Mouse (Mus musculus) erythroblast, embryonic 14.5 days (primary cell): Measurements from ENCODE around the gene Macf1. TPM values are rescaled to one million over a fixed set of nuclear protein-coding genes. Genes with fewer than 3 reads are reported as not detected.

ENCODE experiments used
- H3K27me3 ChIP-seq: 2 replicates; pipeline ENCODE4 v1.6.1; 2012; ENCODE audit warnings: inconsistent platforms; ENCODE audit not compliant: control insufficient read depth
- H3K36me3 ChIP-seq: 2 replicates; pipeline ENCODE4 v1.6.1; 2012; ENCODE audit warnings: mild to moderate bottlenecking, inconsistent platforms; ENCODE audit not compliant: control insufficient read depth
- H3K4me1 ChIP-seq: 2 replicates; pipeline ENCODE4 v1.6.1; 2012; ENCODE audit warnings: inconsistent platforms; ENCODE audit not compliant: control insufficient read depth
- H3K4me3 ChIP-seq: replicated peaks from 2 replicates; pipeline ENCODE3; 2012; ENCODE audit warnings: moderate library complexity, mild to moderate bottlenecking, inconsistent platforms
- H3K9me3 ChIP-seq: 2 replicates; pipeline ENCODE4 v1.6.1; 2012; ENCODE audit warnings: low read length, inconsistent platforms, mixed read lengths; ENCODE audit not compliant: control insufficient read depth
- GATA1 ChIP-seq: IDR thresholded peaks from 2 replicates; pipeline ENCODE4 v1.6.1; 2012; ENCODE audit warnings: low read length, inconsistent platforms, mixed read lengths
- TAL1 ChIP-seq: IDR thresholded peaks from 3 replicates; pipeline ENCODE4 v1.6.1; 2012; ENCODE audit warnings: low read length, inconsistent platforms, mixed read lengths
- polyA plus RNA-seq: library from polyadenylated mRNA; stranded (reverse); fragments of >175 nt; gene quantifications from 2 replicates; pipeline ENCODE4 v1.2.3, GENCODE M21; 2012

Gene Macf1
- polyA plus RNA-seq, 1 experiment = 5.5 TPM

DNA sequence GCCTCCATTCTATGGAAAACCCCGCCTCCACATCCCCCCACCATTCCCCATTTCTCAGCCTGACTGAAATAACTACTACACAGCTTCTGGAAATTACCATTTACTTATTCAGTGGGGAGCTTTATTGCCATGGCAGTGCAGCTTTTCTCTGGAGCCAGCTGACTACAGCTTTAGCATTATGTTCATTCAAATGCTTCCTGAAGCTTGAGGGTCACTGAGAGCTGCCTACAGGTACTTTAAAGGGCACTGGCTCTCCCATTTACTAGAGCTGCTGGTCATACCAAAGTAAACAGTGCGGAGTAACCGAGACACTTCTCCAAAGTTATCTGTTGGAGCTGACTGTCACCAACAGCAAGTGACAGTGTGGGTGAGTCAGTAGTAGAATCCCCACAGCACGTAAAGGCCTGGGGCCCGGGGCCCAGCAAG, 89.8 kb downstream of the Macf1 start:
- no peaks in the 10 kb centered on the region for H3K4me1 ChIP-seq
- H3K27me3 ChIP-seq = no peaks in the 10 kb centered on the region
- H3K36me3 ChIP-seq = no peaks in the 10 kb centered on the region
- no peaks in the 10 kb centered on the region for H3K9me3 ChIP-seq
- no peak overlapping the region for H3K4me3 ChIP-seq
- TF ChIP-seq GATA1 (no peak), TAL1 (no peak)

GRCm38 (mm10) chr4:123593664-123594063, 90.5 kb downstream of the Macf1 start:
- Histone ChIP-seq H3K9me3 (no peaks in the 10 kb centered on the region), H3K4me3 (no peak overlapping the region), H3K4me1 (no peaks in the 10 kb centered on the region), H3K36me3 (no peaks in the 10 kb centered on the region), H3K27me3 (no peaks in the 10 kb centered on the region)
- no peak for TF ChIP-seq GATA1
- TF ChIP-seq TAL1 = no peak

DNA sequence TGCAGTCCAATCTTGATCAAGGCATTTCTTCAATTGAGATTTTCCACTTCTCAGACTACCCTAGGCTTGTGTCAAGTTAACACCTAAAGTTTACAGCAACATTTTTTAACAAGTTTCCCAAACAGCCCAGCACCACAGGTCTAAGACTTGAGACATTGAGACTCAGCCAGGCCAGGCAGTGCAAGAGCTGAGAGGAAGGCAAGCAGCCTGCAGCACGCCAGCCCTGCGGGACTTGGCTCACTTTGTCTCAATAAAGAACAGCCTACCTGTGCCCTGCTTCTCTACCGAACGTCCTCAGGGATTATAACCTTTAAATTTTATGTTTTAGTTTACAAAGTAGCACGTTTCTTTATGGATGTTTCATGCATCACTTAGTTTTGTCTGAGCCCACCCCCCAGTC, 92.1 kb downstream of the Macf1 start:
- H3K4me1 ChIP-seq = no peaks in the 10 kb centered on the region
- no peaks in the 10 kb centered on the region for H3K9me3 ChIP-seq
- no peaks in the 10 kb centered on the region for H3K27me3 ChIP-seq
- no peak for TF ChIP-seq GATA1
- TF ChIP-seq TAL1 = no peak
- H3K4me3 ChIP-seq = no peak overlapping the region
- no peaks in the 10 kb centered on the region for H3K36me3 ChIP-seq

- no peaks in the 10 kb centered on the region for H3K27me3 ChIP-seq
- no peaks in the 10 kb centered on the region for H3K36me3 ChIP-seq
- H3K9me3 ChIP-seq = no peaks in the 10 kb centered on the region
- no peak overlapping the region for H3K4me3 ChIP-seq
- TF ChIP-seq GATA1 = no peak
- no peak for TF ChIP-seq TAL1
- H3K4me1 ChIP-seq = no peaks in the 10 kb centered on the region
Measured at GRCm38 (mm10) chr4:123591026-123591635, 93.0 kb downstream of the Macf1 start.

DNA sequence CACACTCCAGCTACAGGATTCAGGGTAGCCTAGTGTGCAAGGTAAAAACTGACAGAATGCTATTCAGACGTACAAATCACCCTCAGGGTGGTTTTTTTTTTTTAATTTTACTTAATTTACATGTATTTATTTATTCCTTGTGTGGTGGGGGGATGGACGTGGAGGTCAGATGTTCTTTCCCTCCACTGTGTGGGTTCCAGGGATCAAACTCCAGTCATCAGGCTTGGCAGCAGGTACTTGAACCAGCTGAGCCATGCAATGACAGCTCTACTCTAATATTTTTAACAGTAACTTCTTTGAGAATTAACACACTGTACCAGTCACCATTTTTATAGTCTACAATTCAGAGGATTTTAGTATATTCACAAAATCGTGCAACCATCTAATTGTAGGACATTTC, 94.7 kb downstream of the Macf1 start:
- H3K27me3 ChIP-seq = no peaks in the 10 kb centered on the region
- no peak for TF ChIP-seq GATA1
- TF ChIP-seq TAL1 = no peak
- H3K36me3 ChIP-seq = no peaks in the 10 kb centered on the region
- H3K9me3 ChIP-seq = no peaks in the 10 kb centered on the region
- H3K4me3 ChIP-seq = no peak overlapping the region
- peaks cover 5% of the 10 kb centered on the region for H3K4me1 ChIP-seq

GRCm38 (mm10) chr4:123588353-123589301, 95.5 kb downstream of the Macf1 start:
- TF ChIP-seq TAL1 (no peak), GATA1 (no peak)
- Histone ChIP-seq H3K4me3 (no peak overlapping the region), H3K36me3 (no peaks in the 10 kb centered on the region), H3K4me1 (peaks cover 12% of the 10 kb centered on the region), H3K9me3 (no peaks in the 10 kb centered on the region), H3K27me3 (no peaks in the 10 kb centered on the region)

DNA sequence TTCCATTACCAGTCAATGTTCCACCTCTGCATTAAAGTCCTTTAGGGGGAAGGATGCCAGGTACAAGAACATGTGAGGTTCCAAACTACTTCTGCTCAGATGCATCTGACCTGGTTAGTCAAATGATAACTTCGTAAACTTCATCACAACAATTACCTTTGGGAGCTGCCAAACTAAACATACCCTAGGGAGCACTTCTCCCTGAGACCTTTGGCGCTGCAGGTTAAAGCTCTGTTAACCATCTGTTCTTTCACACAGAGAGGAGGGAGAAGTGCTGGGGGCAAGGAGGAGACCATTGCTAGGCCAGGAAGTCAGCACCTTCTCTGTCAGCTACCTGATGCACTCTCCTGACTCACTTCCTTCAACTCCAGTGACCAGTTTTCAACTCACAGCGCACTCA, 96.5 kb downstream of the Macf1 start:
- Histone ChIP-seq H3K9me3 (no peaks in the 10 kb centered on the region), H3K4me3 (no peak overlapping the region), H3K27me3 (no peaks in the 10 kb centered on the region), H3K4me1 (peaks cover 12% of the 10 kb centered on the region), H3K36me3 (no peaks in the 10 kb centered on the region)
- TF ChIP-seq GATA1 = no peak
- TF ChIP-seq TAL1 = no peak

- no peaks in the 10 kb centered on the region for H3K9me3 ChIP-seq
Measured at GRCm38 (mm10) chr4:123584720-123585093, 99.5 kb downstream of the Macf1 start.

GRCm38 (mm10) chr4:123584084-123584719, 100.0 kb downstream of the Macf1 start:
- H3K4me3 ChIP-seq = no peak overlapping the region
- no peaks in the 10 kb centered on the region for H3K9me3 ChIP-seq
- no peaks in the 10 kb centered on the region for H3K36me3 ChIP-seq
- peaks cover 12% of the 10 kb centered on the region for H3K4me1 ChIP-seq
- TF ChIP-seq GATA1 (no peak), TAL1 (no peak)
- H3K27me3 ChIP-seq = no peaks in the 10 kb centered on the region

More at GRCm38 (mm10) chr4:123584720-123585093, 99.5 kb downstream of the Macf1 start:
- Histone ChIP-seq H3K4me1 (peaks cover 12% of the 10 kb centered on the region), H3K27me3 (no peaks in the 10 kb centered on the region), H3K36me3 (no peaks in the 10 kb centered on the region), H3K4me3 (no peak overlapping the region)
- no peak for TF ChIP-seq TAL1
